Mouse (Mus musculus) urinary bladder, adult 18-20 months (tissue): Measurements from ENCODE around the gene Ptbp3.

Experiments
- DNase-seq, 2 experiments: peaks; one replicate each; pipeline ENCODE4 v3.0.0; 2022; ENCODE audit warnings: low spot score in 2 of 2, mixed read lengths in 2 of 2

The Ptbp3 gene

GRCm38 (mm10) chr4:59555177-59555576, 6.0 kb upstream of the Ptbp3 start:
- no peak for DNase-seq

- DNase-seq, result no peak
Measured at GRCm38 (mm10) chr4:59553576-59553975, 4.4 kb upstream of the Ptbp3 start.

- DNase-seq, result no peak
Measured at GRCm38 (mm10) chr4:59552835-59553234, 3.7 kb upstream of the Ptbp3 start.

- no peak for DNase-seq
Measured at GRCm38 (mm10) chr4:59551901-59552300, 2.7 kb upstream of the Ptbp3 start.

GRCm38 (mm10) chr4:59549977-59550560, 905 bp upstream of the Ptbp3 start:
- DNase-seq, result no peak

- peak; percentile 74 to 75 for DNase-seq
Measured at GRCm38 (mm10) chr4:59548560-59549174, 497 bp downstream of the Ptbp3 start.

- DNase-seq, result no peak
Measured at GRCm38 (mm10) chr4:59548011-59548559, 1.1 kb downstream of the Ptbp3 start.

GRCm38 (mm10) chr4:59547136-59547889, 1.9 kb downstream of the Ptbp3 start:
- no peak for DNase-seq

GRCm38 (mm10) chr4:59546285-59547071, 2.7 kb downstream of the Ptbp3 start:
- DNase-seq, result no peak

GRCm38 (mm10) chr4:59544654-59545053, 4.5 kb downstream of the Ptbp3 start:
- no peak for DNase-seq

GRCm38 (mm10) chr4:59543006-59543405, 6.2 kb downstream of the Ptbp3 start:
- no peak for DNase-seq

- DNase-seq, result no peak
Measured at GRCm38 (mm10) chr4:59536281-59536680, 12.9 kb downstream of the Ptbp3 start.

- DNase-seq, result no peak
Measured at GRCm38 (mm10) chr4:59535624-59536023, 13.5 kb downstream of the Ptbp3 start.

GRCm38 (mm10) chr4:59533268-59533667, 15.9 kb downstream of the Ptbp3 start:
- no peak for DNase-seq

- DNase-seq, result no peak
Measured at GRCm38 (mm10) chr4:59531172-59531571, 18.0 kb downstream of the Ptbp3 start.

- DNase-seq, result no peak
Measured at GRCm38 (mm10) chr4:59527470-59527869, 21.7 kb downstream of the Ptbp3 start.

GRCm38 (mm10) chr4:59526728-59527127, 22.4 kb downstream of the Ptbp3 start:
- DNase-seq, result no peak

- no peak for DNase-seq
Measured at GRCm38 (mm10) chr4:59524875-59525274, 24.3 kb downstream of the Ptbp3 start.

GRCm38 (mm10) chr4:59510321-59510720, 38.8 kb downstream of the Ptbp3 start:
- DNase-seq, result no peak

- no peak for DNase-seq
Measured at GRCm38 (mm10) chr4:59509558-59509957, 39.6 kb downstream of the Ptbp3 start.

- DNase-seq, result no peak
Measured at GRCm38 (mm10) chr4:59507766-59508165, 41.4 kb downstream of the Ptbp3 start.

GRCm38 (mm10) chr4:59506704-59507103, 42.5 kb downstream of the Ptbp3 start:
- no peak for DNase-seq
